Mouse (Mus musculus) spleen, adult 2 months (tissue): ENCODE data around the gene Sh2d6.

ENCODE experiments used
- CTCF ChIP-seq: fragments of 200-500 bp; IDR thresholded peaks from 2 replicates; pipeline ENCODE4 v1.5.1; 2011; ENCODE audit warnings: mild to moderate bottlenecking, inconsistent platforms; ENCODE audit not compliant: insufficient read depth, insufficient read length, insufficient replicate concordance; ENCODE audit errors: extremely low read depth
- POLR2A ChIP-seq: fragments of 200-500 bp; IDR thresholded peaks from 2 replicates; pipeline ENCODE4 v1.6.1; 2011; ENCODE audit warnings: low read depth, low read length, inconsistent platforms

- TF ChIP-seq POLR2A (no peak), CTCF (no peak)
These were observed 27.6 kb upstream of the Sh2d6 start for GRCm38 (mm10) chr6:72549041-72549580.
